Mouse (Mus musculus) thymus, adult 2 months (tissue): ENCODE measurements around the gene Eif4e2. TPM values are rescaled to one million over a fixed set of nuclear protein-coding genes. Genes with fewer than 3 reads are reported as not detected.

Experiments
- DNase-seq: peaks from one replicate; pipeline ENCODE4 v3.0.0; 2021
- H3K27ac ChIP-seq: fragments of 200-500 bp; 2 replicates; pipeline ENCODE4 v1.5.1; 2012; ENCODE audit warnings: low read length, control low read depth; ENCODE audit not compliant: control insufficient read depth, insufficient read depth
- H3K27me3 ChIP-seq: fragments of 200-500 bp; 2 replicates; pipeline ENCODE4 v1.6.1; 2012; ENCODE audit warnings: mild to moderate bottlenecking, low read length, moderate library complexity, mixed read lengths; ENCODE audit not compliant: control insufficient read depth, insufficient read depth
- H3K36me3 ChIP-seq: fragments of 200-500 bp; 2 replicates; pipeline ENCODE4 v1.6.1; 2012; ENCODE audit warnings: mild to moderate bottlenecking, low read length, moderate library complexity; ENCODE audit not compliant: control insufficient read depth, insufficient read depth
- H3K4me1 ChIP-seq: fragments of 200-500 bp; replicated peaks from 2 replicates; pipeline ENCODE4 v1.6.1; 2012; ENCODE audit warnings: low read length; ENCODE audit not compliant: control insufficient read depth, insufficient read depth
- H3K4me3 ChIP-seq: fragments of 200-500 bp; 2 replicates; pipeline ENCODE4 v1.5.1; 2012; ENCODE audit warnings: mild to moderate bottlenecking, low read length, control low read depth, moderate library complexity; ENCODE audit not compliant: control insufficient read depth, insufficient read depth
- CTCF ChIP-seq: fragments of 200-500 bp; IDR thresholded peaks from 2 replicates; pipeline ENCODE4 v1.5.1; 2012; ENCODE audit warnings: mild to moderate bottlenecking, control low read depth, low read length, moderate library complexity, borderline replicate concordance; ENCODE audit not compliant: control insufficient read depth, poor library complexity, insufficient read depth; ENCODE audit errors: extremely low read depth
- POLR2A ChIP-seq: fragments of 200-500 bp; IDR thresholded peaks from 2 replicates; pipeline ENCODE4 v1.6.1; 2012; ENCODE audit warnings: mild to moderate bottlenecking, low read length, control low read depth, moderate library complexity; ENCODE audit not compliant: control insufficient read depth, poor library complexity, insufficient read depth; ENCODE audit errors: extremely low read depth
- WGBS: fragments of 180-500 bp; shearing (Covaris S2); methylation state at CpG from one replicate; pipeline ENCODE4 v1.1.7; 2018; 5-methylcytosine and 5-hydroxymethylcytosine counted together
- polyA plus RNA-seq: library from polyadenylated mRNA; depleted of rRNA; stranded (reverse); fragments of >200 nt; gene quantifications from 2 replicates; pipeline ENCODE4 v1.2.3, GENCODE M21; 2012; rRNA removed

Eif4e2 gene
- polyA plus RNA-seq, 1 experiment = 41.9 TPM

DNA sequence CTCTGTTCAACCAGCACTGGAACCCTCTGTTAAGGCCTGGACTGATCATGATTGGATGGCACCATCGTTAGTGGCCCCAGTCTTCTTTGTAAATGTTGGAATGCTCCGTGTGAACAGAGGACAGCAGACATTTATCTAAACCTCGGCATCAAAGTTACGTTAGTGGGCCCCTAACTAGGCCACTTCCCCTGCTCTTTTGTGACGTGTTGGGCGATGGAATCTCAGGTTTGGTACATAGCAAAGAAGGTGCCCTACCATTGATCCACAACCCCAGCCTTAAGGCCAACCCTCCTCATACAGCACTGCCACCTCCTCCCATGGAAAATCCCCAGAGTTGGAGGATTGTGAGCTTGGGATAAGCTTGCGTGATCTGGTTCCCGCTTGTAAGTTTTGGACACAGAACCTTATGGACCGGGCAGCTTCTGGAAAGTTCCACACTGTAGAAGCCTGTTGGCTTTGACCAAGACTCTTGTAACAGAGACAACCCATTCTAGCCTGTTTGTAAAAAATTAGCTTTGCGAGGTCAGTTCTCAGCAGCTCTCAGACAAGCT is 69.8 kb downstream of the Eif4e2 start:
- Histone ChIP-seq H3K27ac (no peak overlapping the region), H3K36me3 (no peaks in the 10 kb centered on the region), H3K27me3 (no peaks in the 10 kb centered on the region; the same call in 1 of the 2 replicates), H3K4me1 (no peaks in the 10 kb centered on the region), H3K4me3 (no peak overlapping the region)
- TF ChIP-seq POLR2A = no peak
- TF ChIP-seq CTCF = no peak
- no peak for DNase-seq
- 95% methylated on average over 10 of the region's 10 CpGs for WGBS

- no peak for DNase-seq
- TF ChIP-seq POLR2A = no peak
- TF ChIP-seq CTCF = no peak
- no peaks in the 10 kb centered on the region for H3K36me3 ChIP-seq
- no peak overlapping the region for H3K27ac ChIP-seq
- 96% methylated on average over 2 of the region's 2 CpGs for WGBS
- H3K27me3 ChIP-seq = no peaks in the 10 kb centered on the region; the same call in 1 of the 2 replicates
- no peak overlapping the region for H3K4me3 ChIP-seq
- H3K4me1 ChIP-seq = no peaks in the 10 kb centered on the region
Measured at GRCm38 (mm10) chr1:87287105-87287504, 73.4 kb downstream of the Eif4e2 start.

Other genes with a start within 250 kb of the Eif4e2 start
- gene Alppl2, start 124.0 kb upstream of the Eif4e2 start, polyA plus RNA-seq = 0.53 and 0.83 TPM in 2 replicates
- 0.63 and 0.88 TPM in 2 replicates for gene Alpi, start 112.3 kb upstream of the Eif4e2 start, polyA plus RNA-seq
- 0.62 and 0.64 TPM in 2 replicates for gene Akp3, start 88.9 kb upstream of the Eif4e2 start, polyA plus RNA-seq
- 1.7 and 2.4 TPM in 2 replicates for gene Ecel1, start 57.4 kb upstream of the Eif4e2 start, polyA plus RNA-seq
- 0.10 and 0.23 TPM in 2 replicates for gene Prss56, start 30.6 kb upstream of the Eif4e2 start, polyA plus RNA-seq
- gene Chrnd, start 23.3 kb upstream of the Eif4e2 start, polyA plus RNA-seq = 0.09 TPM in 1 of 2 replicates, not detected in the other
- gene Chrng, start 9.3 kb upstream of the Eif4e2 start, polyA plus RNA-seq = 0.15 and 0.27 TPM in 2 replicates
- 2.5 and 2.7 TPM in 2 replicates for gene Efhd1, start 50.4 kb downstream of the Eif4e2 start, polyA plus RNA-seq
- gene Gigyf2, start 113.1 kb downstream of the Eif4e2 start, polyA plus RNA-seq = 47.2 and 47.3 TPM in 2 replicates
- not detected in 2 replicates for gene Kcnj13, start 180.8 kb downstream of the Eif4e2 start, polyA plus RNA-seq